Mouse (Mus musculus) lung, embryonic 14.5 days (tissue): Measurements from ENCODE around the gene Ifi203. TPM values are rescaled to one million over a fixed set of nuclear protein-coding genes. Genes with fewer than 3 reads are reported as not detected.
"Not testable (repeated sequence)": the region's sequence is repeated elsewhere in the genome, so short reads cannot be mapped to it uniquely, and the experiment has no call there.

Experiments
- ATAC-seq: fragments of 200-750 bp; cut with Nextera tagmentation; 2 replicates; pipeline ENCODE4 v1.8.0; 2017; ENCODE audit warnings: mild to moderate bottlenecking, moderate TSS enrichment, moderate library complexity; ENCODE audit not compliant: insufficient read depth
- DNase-seq: peaks from one replicate; pipeline ENCODE4 v3.0.0-alpha.2; 2015
- H3K27ac ChIP-seq: fragments of 300-500 bp; sonication (generic); 2 replicates; pipeline ENCODE4 v1.5.1; 2014; ENCODE audit warnings: low read depth, mild to moderate bottlenecking, moderate library complexity
- H3K27me3 ChIP-seq: fragments of 300-500 bp; sonication (generic); 2 replicates; pipeline ENCODE4 v1.6.1; 2014; ENCODE audit warnings: low read length, control low read depth; ENCODE audit not compliant: insufficient read depth
- H3K36me3 ChIP-seq: fragments of 300-500 bp; sonication (generic); 2 replicates; pipeline ENCODE4 v1.6.1; 2014; ENCODE audit warnings: control low read depth; ENCODE audit not compliant: insufficient read depth
- H3K4me1 ChIP-seq: fragments of 300-500 bp; sonication (generic); 2 replicates; pipeline ENCODE4 v1.6.1; 2014; ENCODE audit warnings: antibody characterized with exemption, control low read depth; ENCODE audit not compliant: insufficient read depth
- H3K4me2 ChIP-seq: fragments of 300-500 bp; sonication (generic); 2 replicates; pipeline ENCODE4 v1.6.1; 2014; ENCODE audit warnings: mild to moderate bottlenecking
- H3K4me3 ChIP-seq: fragments of 300-500 bp; sonication (generic); 2 replicates; pipeline ENCODE4 v1.5.1; 2014; ENCODE audit warnings: low read depth, low read length
- H3K9ac ChIP-seq: fragments of 300-500 bp; sonication (generic); 2 replicates; pipeline ENCODE4 v1.6.1; 2014
- H3K9me3 ChIP-seq: fragments of 300-500 bp; sonication (generic); 2 replicates; pipeline ENCODE4 v1.6.1; 2016; ENCODE audit warnings: low read depth, low read length, control low read depth
- CTCF ChIP-seq: IDR thresholded peaks from 2 replicates; pipeline ENCODE4 v1.5.1; 2016; ENCODE audit warnings: antibody characterized with exemption, low read depth
- WGBS: fragments of 180-500 bp; shearing (Covaris S2); extraction: QIAGEN DNeasy Blood & Tissue Kit; methylation state at CpG from one replicate; pipeline ENCODE4 v1.1.7; 2014; 5-methylcytosine and 5-hydroxymethylcytosine counted together
- polyA plus RNA-seq: library from polyadenylated mRNA; unstranded; fragments of >200 nt; fragmentation: Nextera tagmentation; extraction: Ambion mirVana; gene quantifications from 2 replicates; pipeline ENCODE4 v1.2.1, GENCODE M21; 2014

Ifi203 gene
- polyA plus RNA-seq, 1 experiment from 2014 or later, result 0.83 TPM

DNA sequence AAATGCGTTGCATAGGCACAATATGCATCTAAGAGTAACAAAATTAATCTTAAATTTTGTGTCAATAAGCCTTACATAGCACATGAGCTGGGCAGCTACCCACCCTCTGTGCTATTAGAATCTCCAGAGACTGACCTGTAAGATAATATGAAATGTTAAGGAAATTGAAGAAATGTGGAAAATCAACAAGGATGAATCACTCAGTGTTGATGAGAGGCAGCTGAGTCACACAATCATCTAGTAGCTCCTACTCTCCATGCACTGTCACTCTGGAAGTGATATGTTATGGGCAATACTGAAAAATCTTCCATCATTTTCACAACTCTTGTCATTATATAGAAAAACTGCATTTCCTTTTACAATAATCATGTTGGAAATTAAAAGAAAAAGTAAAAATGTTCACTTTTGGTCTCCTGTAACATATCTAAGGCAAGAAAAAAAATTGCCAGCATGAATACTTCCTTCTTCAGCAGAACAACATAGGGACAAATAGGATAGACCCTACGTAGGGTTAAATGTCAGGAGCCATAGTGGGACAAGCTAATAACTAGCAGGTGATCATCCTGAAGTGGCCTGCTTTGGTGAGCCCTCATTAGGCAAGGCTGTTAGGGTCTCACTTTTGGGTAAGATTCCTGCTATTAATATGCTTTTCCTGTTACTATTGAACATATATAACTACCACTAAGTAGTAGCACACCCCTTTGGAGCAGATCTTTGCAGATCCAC, 12.8 kb upstream of the Ifi203 start:
- Histone ChIP-seq H3K9ac (no peak overlapping the region), H3K9me3 (no peaks in the 10 kb centered on the region), H3K27me3 (no peaks in the 10 kb centered on the region), H3K27ac (no peak overlapping the region), H3K36me3 (no peaks in the 10 kb centered on the region), H3K4me1 (no peaks in the 10 kb centered on the region), H3K4me2 (no peak overlapping the region), H3K4me3 (no peak overlapping the region)
- no peak for ATAC-seq
- no peak for DNase-seq
- TF ChIP-seq CTCF, result no peak
- WGBS, result 79% methylated on average over 2 of the region's 2 CpGs

DNA sequence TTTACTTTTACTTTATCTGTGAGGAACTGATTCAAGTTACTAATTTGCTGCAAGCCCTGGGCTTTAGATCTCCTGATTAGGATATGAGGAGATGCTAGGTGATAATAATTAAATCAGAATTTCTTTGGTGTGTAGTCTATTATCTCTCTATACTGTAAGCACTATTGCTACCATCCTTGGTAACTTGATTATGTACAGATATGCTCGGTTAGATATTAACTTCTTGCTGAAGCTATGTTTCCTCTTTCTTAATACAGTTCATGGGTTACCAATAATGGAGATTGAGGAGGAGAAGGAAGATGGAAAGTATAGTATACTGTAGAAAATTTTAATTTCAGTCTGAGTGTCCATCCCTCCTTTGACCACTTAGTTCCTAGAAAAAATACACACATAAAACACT, 11.1 kb upstream of the Ifi203 start:
- H3K4me2 ChIP-seq, result no peak overlapping the region
- H3K27me3 ChIP-seq, result no peaks in the 10 kb centered on the region
- no peaks in the 10 kb centered on the region for H3K4me1 ChIP-seq
- no peaks in the 10 kb centered on the region for H3K36me3 ChIP-seq
- no peak overlapping the region for H3K27ac ChIP-seq
- 69% methylated on average over 1 of the region's 1 CpGs for WGBS
- TF ChIP-seq CTCF, result no peak
- no peak for DNase-seq
- H3K9ac ChIP-seq, result no peak overlapping the region
- no peaks in the 10 kb centered on the region for H3K9me3 ChIP-seq
- no peak overlapping the region for H3K4me3 ChIP-seq
- no peak for ATAC-seq

DNA sequence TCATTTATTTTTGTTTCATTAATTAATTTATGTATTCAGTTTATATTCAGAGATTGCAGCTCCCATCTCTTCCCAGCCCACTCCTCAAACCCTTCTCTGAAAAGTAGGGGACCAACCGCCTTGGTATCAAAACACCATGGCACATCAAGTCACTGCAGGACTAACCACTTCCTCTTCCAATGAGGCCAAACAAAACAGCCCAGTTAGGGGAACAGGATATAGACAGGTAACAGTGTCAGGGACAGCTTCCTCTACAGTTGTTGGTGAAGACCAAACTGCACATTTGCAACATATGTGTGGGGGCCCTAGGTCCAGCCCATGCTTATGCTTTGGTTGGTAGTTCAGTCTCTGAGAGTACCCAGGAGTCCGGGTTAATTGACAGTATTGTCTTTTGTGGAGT, 6.6 kb upstream of the Ifi203 start:
- H3K36me3 ChIP-seq, DNase-seq, H3K4me1 ChIP-seq, ATAC-seq, H3K27ac ChIP-seq, H3K4me2 ChIP-seq, H3K9ac ChIP-seq, H3K27me3 ChIP-seq, H3K9me3 ChIP-seq, H3K4me3 ChIP-seq: not testable (repeated sequence)
- 72% methylated on average over 2 of the region's 2 CpGs for WGBS

DNA sequence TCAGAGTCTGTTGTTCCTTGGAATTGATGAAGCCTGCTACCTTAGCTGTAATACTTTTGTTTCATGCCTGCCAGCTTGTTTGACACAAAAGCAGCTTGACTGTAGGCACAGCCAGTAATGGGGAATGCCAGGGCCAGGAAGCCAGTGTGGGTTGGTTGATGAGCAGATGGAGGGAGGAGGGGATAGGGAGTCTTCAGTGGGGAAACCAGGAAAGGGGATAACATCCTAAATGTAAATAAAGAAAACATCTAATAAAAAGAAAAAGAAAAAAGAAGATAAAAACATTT, 251 bp upstream of the Ifi203 start:
- H3K9ac ChIP-seq, DNase-seq, H3K4me2 ChIP-seq, H3K36me3 ChIP-seq, ATAC-seq, H3K4me1 ChIP-seq, H3K4me3 ChIP-seq, H3K27ac ChIP-seq, H3K27me3 ChIP-seq, H3K9me3 ChIP-seq: not testable (repeated sequence)

DNA sequence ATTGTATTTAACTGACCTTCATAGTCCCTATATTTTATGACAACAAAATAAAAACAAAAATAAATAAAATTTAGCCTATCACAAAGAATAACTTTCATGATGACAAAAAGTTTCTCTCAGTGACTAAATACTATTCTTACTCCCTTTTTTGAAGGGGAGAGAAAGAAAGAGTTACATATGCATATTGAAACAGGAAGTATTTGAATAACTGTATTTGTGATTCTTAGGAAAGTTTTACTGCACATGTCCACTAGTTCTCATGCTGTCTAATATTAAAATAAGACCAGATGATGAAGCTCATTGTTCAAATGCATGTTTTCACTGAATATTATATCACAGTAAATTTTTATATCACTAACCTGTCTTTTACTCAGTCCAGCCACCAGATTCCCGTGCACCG, 950 bp downstream of the Ifi203 start:
- not testable (repeated sequence) for H3K9me3 ChIP-seq, H3K9ac ChIP-seq, H3K4me2 ChIP-seq, H3K27me3 ChIP-seq, DNase-seq, ATAC-seq, H3K4me3 ChIP-seq, H3K27ac ChIP-seq, H3K4me1 ChIP-seq, H3K36me3 ChIP-seq
- WGBS, result 78% methylated on average over 2 of the region's 2 CpGs

DNA sequence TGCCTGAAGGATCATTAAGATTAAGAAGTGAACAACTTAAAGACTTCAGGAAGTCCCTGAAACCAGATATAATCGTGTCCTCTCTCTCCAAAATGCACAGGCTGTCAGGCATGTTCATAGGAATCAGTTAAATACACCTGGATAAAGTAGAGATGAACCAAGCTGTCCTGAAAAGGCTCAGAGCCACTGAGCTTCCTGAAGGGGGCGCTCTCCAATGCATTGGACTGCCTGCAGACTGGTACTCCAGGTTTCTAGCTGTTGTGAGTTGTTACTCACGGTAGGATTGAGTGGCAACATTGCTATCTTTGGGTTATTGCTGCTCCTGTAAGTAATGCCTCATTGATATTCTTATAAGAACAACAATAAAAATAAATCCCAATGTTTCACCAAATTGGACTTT, 23.2 kb downstream of the Ifi203 start:
- H3K4me3 ChIP-seq, DNase-seq, H3K27me3 ChIP-seq, H3K36me3 ChIP-seq, H3K4me2 ChIP-seq, H3K9me3 ChIP-seq, H3K9ac ChIP-seq, H3K4me1 ChIP-seq, ATAC-seq, H3K27ac ChIP-seq: not testable (repeated sequence)
- WGBS, result 48% methylated on average over 3 of the region's 3 CpGs

DNA sequence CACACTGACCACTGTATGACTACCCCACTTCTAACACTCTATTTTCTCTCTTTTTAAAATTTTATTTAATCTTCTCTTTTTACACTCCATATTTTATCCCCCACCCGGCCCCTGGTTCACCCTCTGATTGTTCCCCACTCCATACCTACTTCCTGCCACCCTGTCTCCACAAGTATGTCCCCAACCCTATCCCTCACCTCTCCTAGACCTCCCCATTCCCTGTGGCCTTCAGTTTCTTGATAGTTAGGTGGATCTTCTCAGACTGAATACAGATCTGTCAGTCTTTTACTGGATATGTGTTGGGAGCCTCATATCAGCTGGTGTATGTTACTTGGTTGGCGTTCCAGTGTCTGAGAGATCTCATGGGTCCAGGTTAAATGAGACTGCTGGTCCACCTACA, 27.9 kb downstream of the Ifi203 start:
- H3K27ac ChIP-seq, result no peak overlapping the region
- WGBS, result 73% methylated on average over 2 of the region's 2 CpGs
- no peaks in the 10 kb centered on the region for H3K27me3 ChIP-seq
- no peak for ATAC-seq
- no peak for DNase-seq
- no peak overlapping the region for H3K4me2 ChIP-seq
- H3K4me3 ChIP-seq, result no peak overlapping the region
- no peak overlapping the region for H3K9ac ChIP-seq
- H3K9me3 ChIP-seq, result no peaks in the 10 kb centered on the region
- no peaks in the 10 kb centered on the region for H3K4me1 ChIP-seq
- H3K36me3 ChIP-seq, result no peaks in the 10 kb centered on the region
- no peak for TF ChIP-seq CTCF

DNA sequence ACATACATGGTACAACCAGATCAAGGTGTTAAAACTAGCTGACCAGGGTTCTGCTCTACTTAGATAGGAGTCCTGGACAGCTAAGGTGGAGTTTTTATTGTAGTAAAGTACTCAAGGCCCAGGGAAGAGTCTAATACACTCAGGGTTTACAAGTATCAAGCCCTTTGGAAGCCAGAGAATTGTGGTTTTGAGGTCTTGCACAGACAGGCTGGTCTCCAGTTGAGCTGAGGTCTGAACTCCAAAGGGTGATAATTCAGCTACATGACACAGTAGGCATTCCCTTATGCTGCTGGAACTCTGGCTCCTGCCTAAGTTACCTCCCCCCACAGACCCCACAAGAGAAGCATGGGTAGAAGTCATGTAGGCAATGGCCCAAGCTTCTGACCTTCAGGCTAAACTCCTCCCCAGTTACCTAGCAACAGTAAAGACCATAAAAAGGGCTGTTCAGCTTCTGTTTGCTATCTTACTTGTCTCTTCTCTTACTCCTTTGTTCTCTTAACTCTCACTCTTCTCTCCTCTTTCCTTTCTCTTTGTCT, 29.1 kb downstream of the Ifi203 start:
- DNase-seq, H3K9ac ChIP-seq, H3K4me2 ChIP-seq, H3K9me3 ChIP-seq, ATAC-seq, H3K4me3 ChIP-seq, H3K27ac ChIP-seq, H3K36me3 ChIP-seq, H3K27me3 ChIP-seq, H3K4me1 ChIP-seq: not testable (repeated sequence)

DNA sequence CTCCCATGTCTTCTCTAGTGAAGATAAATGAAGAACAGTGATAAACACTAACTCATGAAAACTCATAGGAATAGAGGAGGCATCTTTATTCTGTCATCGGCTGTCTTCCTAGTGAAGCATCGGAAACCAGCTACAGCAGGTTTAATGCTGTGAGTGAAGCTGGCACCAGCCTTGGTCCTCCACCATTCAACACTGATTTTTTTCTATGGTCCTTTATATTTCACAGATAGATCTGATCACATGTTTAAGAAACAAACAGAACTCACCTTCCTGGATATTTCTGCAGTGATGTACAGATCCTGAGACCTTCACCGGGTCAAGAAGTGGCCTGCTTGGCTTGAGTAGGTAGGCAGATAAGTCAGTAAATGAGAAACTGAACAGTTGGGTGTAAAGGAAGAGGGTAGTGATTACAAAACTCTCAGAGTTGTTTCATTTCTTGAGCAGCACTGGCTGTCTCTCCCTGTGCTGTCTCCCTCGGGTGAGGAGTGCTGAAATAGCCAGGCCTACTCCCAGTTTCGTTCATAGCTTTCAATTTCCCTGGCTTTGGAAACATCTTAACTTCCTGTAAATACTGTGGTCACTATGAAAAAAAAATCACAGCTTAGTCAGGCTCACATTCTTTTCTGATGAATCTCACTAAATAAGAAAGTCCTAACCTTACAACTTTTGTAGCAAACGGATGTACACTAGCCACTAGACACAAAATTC, 29.8 kb downstream of the Ifi203 start, which contains the start of gene Ifi211:
Ifi211 (minus strand) TSS at position 499 of the 708 bp plus-strand sequence.
- H3K4me3 ChIP-seq, H3K27ac ChIP-seq, ATAC-seq, H3K9ac ChIP-seq, H3K27me3 ChIP-seq, H3K4me1 ChIP-seq, H3K4me2 ChIP-seq, H3K36me3 ChIP-seq, H3K9me3 ChIP-seq: not testable (repeated sequence)
- peak; percentile 4 for DNase-seq
- 70% methylated on average over 6 of the region's 6 CpGs for WGBS
